Mouse (Mus musculus) G1E (cell line): Measurements from ENCODE around the gene Wdr54. TPM values are rescaled to one million over a fixed set of nuclear protein-coding genes. Genes with fewer than 3 reads are reported as not detected.
A peak's percentile ranks its signal among the peaks of the same experiment; 100 is the strongest.

Experiments
- ATAC-seq: 2 replicates; pipeline ENCODE4 v1.8.0; 2016; ENCODE audit warnings: mild to moderate bottlenecking; ENCODE audit not compliant: insufficient number of reproducible peaks, poor library complexity, low FRiP score, severe bottlenecking; ENCODE audit errors: extremely low read depth
- DNase-seq: peaks from one replicate; pipeline ENCODE4 v3.0.0; 2012; ENCODE audit warnings: low spot score
- H3K27me3 ChIP-seq: 2 replicates; pipeline ENCODE4 v1.6.1; 2012; ENCODE audit warnings: mild to moderate bottlenecking, low read length, inconsistent platforms; ENCODE audit not compliant: insufficient read depth
- H3K36me3 ChIP-seq: replicated peaks from 2 replicates; pipeline ENCODE3; 2012; ENCODE audit warnings: mild to moderate bottlenecking, inconsistent platforms
- H3K4me1 ChIP-seq: 2 replicates; pipeline ENCODE4 v1.6.1; 2012; ENCODE audit warnings: low read depth, low read length, inconsistent platforms, mixed read lengths; ENCODE audit not compliant: insufficient read depth
- H3K4me3 ChIP-seq: 2 replicates; pipeline ENCODE4 v1.5.1; 2012; ENCODE audit warnings: low read depth, mild to moderate bottlenecking, inconsistent platforms, low read length, moderate library complexity, mixed read lengths
- H3K9me3 ChIP-seq: replicated peaks from 2 replicates; pipeline ENCODE4 v1.6.1; 2012; ENCODE audit warnings: inconsistent platforms
- CTCF ChIP-seq: IDR thresholded peaks from 2 replicates; pipeline ENCODE4 v1.5.1; 2012; ENCODE audit warnings: low read depth, low read length, inconsistent platforms, mixed read lengths
- GATA1 ChIP-seq: IDR thresholded peaks from 2 replicates; pipeline ENCODE4 v1.6.1; 2012; ENCODE audit warnings: borderline replicate concordance, low read length, inconsistent platforms, mixed read lengths
- GATA2 ChIP-seq: IDR thresholded peaks from 2 replicates; pipeline ENCODE4 v1.6.1; 2012; ENCODE audit warnings: low read depth, low read length, inconsistent platforms, borderline replicate concordance
- POLR2AphosphoS5 ChIP-seq: IDR thresholded peaks from 2 replicates; pipeline ENCODE4 v1.6.1; 2012; ENCODE audit warnings: low read depth, low read length, inconsistent platforms; ENCODE audit not compliant: insufficient replicate concordance
- TAL1 ChIP-seq: conservative IDR thresholded peaks from 2 replicates; pipeline ENCODE4 v1.6.1; 2012; ENCODE audit warnings: low read depth, low read length, inconsistent platforms, mixed read lengths
- polyA plus RNA-seq: library from polyadenylated mRNA; stranded (reverse); fragments of >175 nt; gene quantifications from 2 replicates; pipeline ENCODE4 v1.2.3, GENCODE M21; 2012
- total RNA-seq, 2 experiments: library from RNA; stranded (forward) in 1 of 2; stranded (reverse) in 1 of 2; fragments of 200-1000 nt in 1 of 2; fragments of >200 nt in 1 of 2; fragmentation: Nextera tagmentation in 1 of 2; gene quantifications; 2 replicates each; pipeline ENCODE4 v1.2.3; 2014 to 2017

Gene Wdr54
- total and polyA plus RNA-seq, 3 experiments = 0.27 TPM; not detected in 2

GRCm38 (mm10) chr6:83140044-83140443 is 16.2 kb downstream of the Wdr54 start:
- DNase-seq = no peak
- H3K27me3 ChIP-seq = peaks cover 13% of the 10 kb centered on the region; the same call in 1 of the 2 replicates
- no peak overlapping the region for H3K4me3 ChIP-seq
- peaks cover 41% of the 10 kb centered on the region for H3K4me1 ChIP-seq
- H3K9me3 ChIP-seq = no peaks in the 10 kb centered on the region
- TF ChIP-seq TAL1 = no peak
- TF ChIP-seq GATA2 = no peak
- TF ChIP-seq POLR2AphosphoS5 = no peak
- TF ChIP-seq CTCF = no peak
- no peak for TF ChIP-seq GATA1
- ATAC-seq = no peak
- peaks cover 11% of the 10 kb centered on the region for H3K36me3 ChIP-seq

DNA sequence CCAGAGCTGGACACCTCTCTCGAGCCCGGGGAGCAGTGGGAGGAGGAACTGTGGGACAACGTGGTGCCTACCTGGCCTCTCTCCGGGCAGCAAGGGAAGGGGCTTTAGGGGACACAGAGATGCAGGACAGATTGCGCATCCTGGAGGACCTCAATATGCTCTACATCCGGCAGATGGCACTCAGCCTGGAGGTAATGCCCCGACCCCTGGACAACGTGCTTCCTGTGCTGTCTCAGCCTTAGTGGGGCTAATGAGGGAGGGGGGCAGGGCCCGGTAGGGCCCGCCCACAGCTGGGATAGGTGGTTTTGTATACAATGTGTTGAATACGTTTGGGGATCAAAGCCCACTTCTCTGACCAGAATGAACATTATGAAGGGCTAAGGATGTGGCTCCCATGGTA is 18.1 kb downstream of the Wdr54 start:
- H3K4me3 ChIP-seq = peak overlapping the region; percentile 74
- H3K4me1 ChIP-seq = peaks cover 50% of the 10 kb centered on the region
- peak; percentile 59 for DNase-seq
- no peak for TF ChIP-seq TAL1
- no peak for TF ChIP-seq GATA2
- TF ChIP-seq GATA1 = no peak
- TF ChIP-seq CTCF = no peak
- no peak for TF ChIP-seq POLR2AphosphoS5
- no peak for ATAC-seq
- no peaks in the 10 kb centered on the region for H3K9me3 ChIP-seq
- peaks cover 10% of the 10 kb centered on the region; the same call in 1 of the 2 replicates for H3K27me3 ChIP-seq
- H3K36me3 ChIP-seq = peaks cover 12% of the 10 kb centered on the region

GRCm38 (mm10) chr6:83137576-83137950 is 18.6 kb downstream of the Wdr54 start:
- peak overlapping the region; percentile 74 for H3K4me3 ChIP-seq
- TF ChIP-seq GATA2 = no peak
- peaks cover 48% of the 10 kb centered on the region for H3K4me1 ChIP-seq
- no peaks in the 10 kb centered on the region for H3K9me3 ChIP-seq
- peak; percentile 56 for ATAC-seq
- peaks cover 7% of the 10 kb centered on the region; the same call in 1 of the 2 replicates for H3K27me3 ChIP-seq
- H3K36me3 ChIP-seq = peaks cover 12% of the 10 kb centered on the region
- DNase-seq = peak; percentile 74

DNA sequence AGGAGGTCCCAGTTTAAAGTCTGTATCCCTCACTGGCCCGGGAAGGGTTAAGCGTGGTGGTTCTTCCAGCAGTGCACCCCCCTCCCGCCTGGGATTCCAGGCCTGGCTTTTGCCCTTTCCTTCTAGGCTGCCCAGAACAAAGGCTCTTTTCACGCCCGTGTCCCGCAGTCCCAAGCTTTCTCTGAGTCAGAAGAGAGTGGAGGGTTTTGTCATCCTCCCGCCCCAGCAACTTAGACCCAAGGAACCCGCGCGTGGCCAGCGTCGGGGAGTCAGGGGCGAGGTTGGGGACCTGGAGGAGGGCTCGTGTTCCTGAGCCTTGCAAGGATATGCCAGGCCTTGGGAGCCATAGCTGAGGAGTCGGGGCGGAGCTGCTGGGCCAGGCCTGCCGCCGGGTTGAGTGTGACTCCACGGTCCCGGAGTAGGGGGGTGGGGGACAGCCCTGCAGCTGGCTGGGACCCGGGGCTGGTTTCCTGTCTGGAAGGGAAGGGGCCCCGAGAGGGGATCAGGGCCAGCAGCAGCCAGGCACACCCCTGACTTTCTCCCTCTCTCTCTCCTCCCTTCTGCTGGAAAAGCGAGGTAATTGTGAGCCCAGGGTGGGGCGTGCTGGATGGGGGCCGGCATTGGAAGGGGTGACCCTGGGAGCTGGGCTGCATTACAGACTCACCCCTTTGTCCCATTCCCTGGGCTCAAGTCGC is 19.2 kb downstream of the Wdr54 start:
- TF ChIP-seq GATA2 (no peak), GATA1 (no peak), POLR2AphosphoS5 (no peak), TAL1 (no peak), CTCF (no peak)
- Histone ChIP-seq H3K9me3 (no peaks in the 10 kb centered on the region), H3K4me1 (peaks cover 46% of the 10 kb centered on the region), H3K27me3 (peaks cover 3% of the 10 kb centered on the region; the same call in 1 of the 2 replicates), H3K36me3 (peaks cover 12% of the 10 kb centered on the region), H3K4me3 (peak overlapping the region; percentile 74)
- ATAC-seq (peak; percentile 51), DNase-seq (peak; percentile 74)

DNA sequence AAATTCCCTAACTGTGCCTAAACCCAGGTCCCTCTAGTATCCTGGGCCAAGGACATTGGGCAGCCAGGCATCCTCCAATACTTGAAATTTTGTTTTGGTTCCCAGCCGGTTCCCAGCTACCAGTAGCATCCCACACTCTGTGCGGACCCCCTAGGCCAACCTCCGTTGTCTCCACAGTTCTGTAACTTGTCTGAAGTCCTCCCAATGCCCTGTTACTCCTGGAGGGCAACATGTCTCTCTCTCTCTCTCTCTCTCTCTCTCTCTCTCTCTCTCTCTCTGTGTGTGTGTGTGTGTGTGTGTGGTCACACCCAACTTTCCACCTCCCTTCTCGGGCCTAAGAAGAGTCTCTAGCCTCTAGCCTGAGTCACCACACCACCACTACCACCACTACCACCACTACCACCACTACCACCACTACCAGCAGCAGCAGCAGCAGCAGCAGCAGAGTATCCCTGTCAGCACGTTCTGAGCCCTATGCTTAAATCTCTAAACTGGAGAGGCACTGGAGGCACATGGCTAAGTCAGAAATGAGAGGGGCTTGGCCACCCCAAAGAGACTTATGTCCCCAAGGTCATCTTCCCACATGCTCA is 19.8 kb downstream of the Wdr54 start:
- peaks cover 12% of the 10 kb centered on the region for H3K36me3 ChIP-seq
- H3K4me1 ChIP-seq = peaks cover 51% of the 10 kb centered on the region
- H3K9me3 ChIP-seq = no peaks in the 10 kb centered on the region
- DNase-seq (no peak), ATAC-seq (no peak)
- peaks cover 3% of the 10 kb centered on the region; the same call in 1 of the 2 replicates for H3K27me3 ChIP-seq
- no peak for TF ChIP-seq GATA2
- no peak for TF ChIP-seq GATA1
- no peak for TF ChIP-seq CTCF
- TF ChIP-seq POLR2AphosphoS5 = no peak
- TF ChIP-seq TAL1 = no peak
- peak overlapping the region; percentile 74 for H3K4me3 ChIP-seq

DNA sequence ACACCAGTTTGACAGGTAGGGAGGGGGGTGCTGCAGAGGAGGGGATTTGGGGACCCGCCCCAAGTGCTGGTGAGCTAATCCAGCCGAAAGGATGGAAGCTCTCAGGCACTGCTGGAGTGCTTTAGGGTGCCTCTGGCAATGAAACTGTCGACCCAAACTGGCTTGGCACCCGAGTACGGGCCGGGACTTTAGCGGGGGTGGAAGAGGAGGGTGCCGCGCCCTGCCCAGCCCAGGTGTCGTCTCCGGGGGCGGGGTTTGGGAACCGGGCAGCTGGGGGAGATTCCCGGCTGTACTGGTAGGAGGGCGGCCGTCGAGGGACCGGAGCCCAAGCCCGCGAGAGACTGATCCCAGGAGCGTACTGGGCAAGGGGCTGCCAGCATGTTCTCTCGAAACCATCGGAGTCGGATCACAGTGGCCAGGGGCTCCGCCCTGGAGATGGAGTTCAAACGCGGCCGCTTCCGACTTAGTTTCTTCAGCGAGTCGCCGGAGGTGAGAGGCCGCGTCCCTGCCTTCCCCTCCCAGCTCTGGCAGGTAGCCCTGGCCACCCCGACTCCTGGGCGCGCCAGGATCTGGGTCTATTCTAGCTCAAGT is 20.5 kb downstream of the Wdr54 start:
- H3K4me1 ChIP-seq = peaks cover 55% of the 10 kb centered on the region
- H3K4me3 ChIP-seq = no peak overlapping the region
- peaks cover 12% of the 10 kb centered on the region for H3K36me3 ChIP-seq
- H3K9me3 ChIP-seq = no peaks in the 10 kb centered on the region
- peaks cover 3% of the 10 kb centered on the region; the same call in 1 of the 2 replicates for H3K27me3 ChIP-seq
- no peak for DNase-seq
- no peak for ATAC-seq
- TF ChIP-seq GATA1 (no peak), CTCF (no peak), GATA2 (no peak), TAL1 (no peak), POLR2AphosphoS5 (no peak)
